Mouse (Mus musculus) B cell, adult 2 months (primary cell): ENCODE data around the gene Cdh24.
A peak's percentile ranks its signal among the peaks of the same experiment; 100 is the strongest.

Source experiments
- DNase-seq, 2 experiments: peaks; one replicate each; pipeline ENCODE4 v3.0.0; 2022

Cdh24 gene

GRCm38 (mm10) chr14:54603686-54604085, 37.5 kb downstream of the Cdh24 start:
- DNase-seq = no peak

GRCm38 (mm10) chr14:54603038-54603654, 38.0 kb downstream of the Cdh24 start:
- DNase-seq = peak; percentile 92 to 95

- DNase-seq = no peak
Measured at GRCm38 (mm10) chr14:54602613-54603012, 38.6 kb downstream of the Cdh24 start.

- no peak for DNase-seq
Measured at GRCm38 (mm10) chr14:54601601-54602000, 39.6 kb downstream of the Cdh24 start.

- DNase-seq = peak; percentile 42 to 50
Measured at GRCm38 (mm10) chr14:54597084-54597483, 44.1 kb downstream of the Cdh24 start.

GRCm38 (mm10) chr14:54594631-54595414, 46.3 kb downstream of the Cdh24 start:
- no peak for DNase-seq

- no peak for DNase-seq
Measured at GRCm38 (mm10) chr14:54594055-54594454, 47.1 kb downstream of the Cdh24 start.

- DNase-seq = no peak
Measured at GRCm38 (mm10) chr14:54592319-54592934, 48.7 kb downstream of the Cdh24 start.

- no peak for DNase-seq
Measured at GRCm38 (mm10) chr14:54591056-54591455, 50.1 kb downstream of the Cdh24 start.

- DNase-seq = peak; percentile 66 to 71
Measured at GRCm38 (mm10) chr14:54583681-54584338, 57.4 kb downstream of the Cdh24 start.

GRCm38 (mm10) chr14:54582536-54582935, 58.6 kb downstream of the Cdh24 start:
- DNase-seq = no peak
